Mouse (Mus musculus) CH12.LX (cell line): ENCODE measurements at regions not wholly inside any gene's neighbourhood (a gene's known extent, or its start where the extent isn't known, plus 50 kb on each side); places are given as distances from the start of the nearest gene placed in this dataset.
A peak's percentile ranks its signal among the peaks of the same experiment; 100 is the strongest.

Experiments
- DNase-seq: peaks from one replicate; pipeline ENCODE4 v3.0.0-alpha.2; 2013; ENCODE audit errors: extremely low read depth
- H3K27ac ChIP-seq: 2 replicates; pipeline ENCODE4 v1.5.1; 2012; ENCODE audit warnings: low read depth, mild to moderate bottlenecking, control low read depth, moderate library complexity; ENCODE audit not compliant: insufficient read depth
- H3K27me3 ChIP-seq: replicated peaks from 2 replicates; pipeline ENCODE3; 2012; ENCODE audit warnings: inconsistent platforms
- H3K36me3 ChIP-seq, 2 experiments: replicated peaks in 1 of 2; 2 replicates each; pipeline versions ENCODE3 to v1.6.1; 2012; ENCODE audit warnings: inconsistent platforms in 1 of 2, low read length in 1 of 2, mild to moderate bottlenecking in 1 of 2, mixed read lengths in 1 of 2, moderate library complexity in 1 of 2; ENCODE audit not compliant: control insufficient read depth in 1 of 2, insufficient read depth in 1 of 2
- H3K4me1 ChIP-seq, 2 experiments: 2 replicates each; pipeline ENCODE4 v1.6.1; 2012; ENCODE audit warnings: inconsistent platforms in 1 of 2, moderate library complexity in 1 of 2; ENCODE audit not compliant: insufficient read depth in 2 of 2, control insufficient read depth in 1 of 2
- H3K4me2 ChIP-seq: 2 replicates; pipeline ENCODE4 v1.6.1; 2012; ENCODE audit warnings: low read depth, mild to moderate bottlenecking, control low read depth; ENCODE audit not compliant: poor library complexity, insufficient read depth, severe bottlenecking
- H3K4me3 ChIP-seq, 3 experiments: fragments of 150-350 bp in 1 of 3; sonication (generic) in 1 of 3; replicated peaks in 1 of 3; 2 replicates each; pipeline versions ENCODE3 to v1.5.1; 2011 to 2012; ENCODE audit warnings: low read depth in 2 of 3, low read length in 2 of 3, mild to moderate bottlenecking in 2 of 3, moderate library complexity in 2 of 3, control low read depth in 1 of 3, improper control_type of control experiment in 1 of 3, inconsistent platforms in 1 of 3, mixed read lengths in 1 of 3; ENCODE audit not compliant: poor library complexity in 1 of 3
- H3K79me2 ChIP-seq: replicated peaks from 2 replicates; pipeline ENCODE4 v1.6.1; 2012; ENCODE audit warnings: mild to moderate bottlenecking, moderate library complexity; ENCODE audit not compliant: control insufficient read depth, poor library complexity, insufficient read depth, severe bottlenecking; ENCODE audit errors: extremely low read depth
- H3K9ac ChIP-seq: 2 replicates; pipeline ENCODE4 v1.6.1; 2012; ENCODE audit warnings: low read depth, mild to moderate bottlenecking, control low read depth, moderate library complexity; ENCODE audit not compliant: insufficient read depth
- H3K9me3 ChIP-seq: replicated peaks from 2 replicates; pipeline ENCODE3; 2012; ENCODE audit warnings: low read length, inconsistent platforms, mixed read lengths
- CHD1 ChIP-seq: IDR thresholded peaks from 2 replicates; pipeline ENCODE4 v1.6.1; 2012; ENCODE audit warnings: low read depth, low read length, improper control_type of control experiment, inconsistent platforms
- CTCF ChIP-seq, 2 experiments: IDR thresholded peaks in 1 of 2; conservative IDR thresholded peaks in 1 of 2; 2 replicates each; pipeline ENCODE4 v1.5.1; 2011 to 2012; ENCODE audit warnings: low read depth in 2 of 2, low read length in 2 of 2, improper control_type of control experiment in 1 of 2, inconsistent platforms in 1 of 2, mild to moderate bottlenecking in 1 of 2, moderate library complexity in 1 of 2
- ELF1 ChIP-seq: IDR thresholded peaks from 2 replicates; pipeline ENCODE4 v1.6.1; 2014; ENCODE audit warnings: low read depth, mild to moderate bottlenecking, inconsistent platforms, low read length, improper control_type of control experiment
- ETS1 ChIP-seq: conservative IDR thresholded peaks from 2 replicates; pipeline ENCODE4 v1.6.1; 2012; ENCODE audit warnings: low read depth, mild to moderate bottlenecking, inconsistent platforms, low read length, improper control_type of control experiment, moderate library complexity
- GABPA ChIP-seq: IDR thresholded peaks from 2 replicates; pipeline ENCODE4 v1.6.1; 2012; ENCODE audit warnings: low read depth, low read length, improper control_type of control experiment, inconsistent platforms; ENCODE audit not compliant: insufficient replicate concordance
- IRF4 ChIP-seq: IDR thresholded peaks from 2 replicates; pipeline ENCODE4 v1.6.1; 2014; ENCODE audit warnings: low read depth, mild to moderate bottlenecking, inconsistent platforms, low read length, improper control_type of control experiment
- MXI1 ChIP-seq: IDR thresholded peaks from 2 replicates; pipeline ENCODE4 v1.6.1; 2011; ENCODE audit warnings: mild to moderate bottlenecking, low read depth, low read length, improper control_type of control experiment
- MYC ChIP-seq: IDR thresholded peaks from 2 replicates; pipeline ENCODE4 v1.6.1; 2011; ENCODE audit warnings: low read depth, mild to moderate bottlenecking, improper control_type of control experiment, low read length
- NELFE ChIP-seq: IDR thresholded peaks from 2 replicates; pipeline ENCODE4 v1.6.1; 2011; ENCODE audit warnings: low read depth, low read length, improper control_type of control experiment
- RAD21 ChIP-seq: IDR thresholded peaks from 2 replicates; pipeline ENCODE4 v1.6.1; 2011; ENCODE audit warnings: low read depth, mild to moderate bottlenecking, low read length, improper control_type of control experiment, moderate library complexity
- SMC3 ChIP-seq: IDR thresholded peaks from 2 replicates; pipeline ENCODE4 v1.6.1; 2011; ENCODE audit warnings: low read depth, low read length, improper control_type of control experiment
- ZKSCAN1 ChIP-seq: IDR thresholded peaks from 2 replicates; pipeline ENCODE4 v1.6.1; 2012; ENCODE audit warnings: low read depth, inconsistent platforms, low read length, improper control_type of control experiment, borderline replicate concordance
- dilution Hi-C: fragments of 300-500 bp; cut with MboI; formaldehyde crosslinking; loops from 2 replicates; pipeline ENCODE4 v1.14.3; 2020; ENCODE audit warnings: low sequenced_read_pairs; ENCODE audit not compliant: extremely low pct_unique_long_range_greater_than_20kb, extremely low pct_ligation_motif_present
- in situ Hi-C: fragments of 300-500 bp; cut with MboI; formaldehyde crosslinking; loops from 3 replicates; pipeline ENCODE4 v1.14.3; 2019; ENCODE audit warnings: low sequenced_read_pairs, low pct_ligation_motif_present, low pct_unique_long_range_greater_than_20kb, mixed read lengths

DNA sequence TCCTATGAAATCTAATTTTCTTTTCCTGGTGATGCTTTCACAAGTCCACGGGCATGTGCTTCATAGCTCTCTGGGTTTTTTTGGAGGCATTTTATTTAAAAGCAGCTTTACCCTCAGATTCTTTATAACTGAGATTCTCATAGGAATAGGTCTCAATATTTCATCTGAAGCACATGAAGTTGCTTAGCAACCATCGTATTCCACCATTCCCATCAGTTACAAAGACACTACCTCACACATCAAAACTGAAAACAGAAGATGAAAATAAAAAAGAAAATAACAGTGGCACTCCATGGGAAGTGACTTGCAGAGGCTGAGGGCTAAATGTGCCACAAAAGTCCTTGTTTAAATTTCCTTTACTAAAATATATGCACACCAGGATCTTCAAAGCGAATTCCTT, 384.0 kb upstream of the 1700015G11Rik start:
- no peak overlapping the region for H3K27ac ChIP-seq
- H3K4me2 ChIP-seq: no peak overlapping the region
- dilution Hi-C loops: no loop called here
- no peaks in the 10 kb centered on the region for H3K36me3 ChIP-seq
- TF ChIP-seq IRF4 (no peak), ZKSCAN1 (no peak), CHD1 (no peak), GABPA (no peak), ETS1 (no peak)
- TF ChIP-seq, all 38 proteins: peak for 0
- in situ Hi-C loops: no loop called here
- no peaks in the 10 kb centered on the region for H3K27me3 ChIP-seq
- DNase-seq: no peak
- no peaks in the 10 kb centered on the region for H3K9me3 ChIP-seq
- no peaks in the 10 kb centered on the region for H3K4me1 ChIP-seq
- no peaks in the 10 kb centered on the region for H3K79me2 ChIP-seq
- no peak overlapping the region for H3K9ac ChIP-seq
- H3K4me3 ChIP-seq: no peak overlapping the region

- TF ChIP-seq MXI1: no peak
- no peak for TF ChIP-seq MYC
- no peak for TF ChIP-seq NELFE
- peak; percentile 12; the same call in 1 of the 2 replicates for TF ChIP-seq SMC3
- peak in 1 of 2 experiments; percentile 37; a peak in 2 of 4 replicates for TF ChIP-seq CTCF (conservative IDR thresholded peaks at IDR 0.05 in 1 of 2, IDR thresholded peaks at IDR 0.05 in 1 of 2; ENCODE audit: low read depth in 2 of 2, low read length in 2 of 2)
- TF ChIP-seq ELF1: no peak
- peak; percentile 40 for TF ChIP-seq RAD21
- DNase-seq: peak; percentile 45
- H3K36me3 ChIP-seq: no peaks in the 10 kb centered on the region
- no peaks in the 10 kb centered on the region for H3K9me3 ChIP-seq
- dilution Hi-C loops: no loop called here
- H3K9ac ChIP-seq: no peak overlapping the region
- in situ Hi-C loops: no loop called here
- H3K79me2 ChIP-seq: no peaks in the 10 kb centered on the region
- no peak overlapping the region for H3K4me2 ChIP-seq
- no peak overlapping the region for H3K27ac ChIP-seq
- H3K4me3 ChIP-seq: no peak overlapping the region
- no peaks in the 10 kb centered on the region for H3K4me1 ChIP-seq
- no peaks in the 10 kb centered on the region for H3K27me3 ChIP-seq
These were observed 376.3 kb upstream of the 1700015G11Rik start for GRCm38 (mm10) chr7:52391793-52392192.
